Mouse (Mus musculus): ENCODE measurements at regions not wholly inside any gene's neighbourhood (a gene's known extent, or its start where the extent isn't known, plus 50 kb on each side); places are given as distances from the start of the nearest gene placed in this dataset.

DNA sequence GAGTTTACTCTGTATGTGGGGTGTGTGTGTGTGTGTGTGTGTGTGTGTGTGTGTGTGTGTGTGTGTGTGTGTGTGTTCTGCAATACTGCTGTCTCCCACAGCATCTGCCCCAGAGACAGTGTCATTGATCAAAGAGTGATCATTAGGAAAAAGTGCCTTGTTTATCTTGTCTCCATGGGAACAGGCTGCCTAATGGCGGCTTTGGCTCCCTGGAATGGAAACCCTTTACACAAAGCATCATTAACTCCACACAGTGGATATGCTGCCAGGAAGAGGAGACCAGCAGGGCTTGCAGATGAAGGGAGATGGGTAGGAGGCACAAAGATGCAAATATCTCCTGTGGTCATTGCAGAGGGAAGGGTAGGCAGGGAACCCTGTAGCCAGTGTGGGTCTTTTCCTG lies 106.0 kb upstream of the Cdh4 start:
- ATAC-seq (ENCODE audit: low FRiP score, low read depth): peak; percentile 58; the same call in 1 of the 2 replicates
- Histone ChIP-seq H3K4me1 (peaks cover 4% of the 10 kb centered on the region; the same call in 1 of the 2 replicates), H3K9me3 (no peaks in the 10 kb centered on the region), H3K27me3 (replicated peaks) (no peaks in the 10 kb centered on the region), H3K4me3 (no peak overlapping the region), H3K27ac (no peak overlapping the region), H3K36me3 (no peaks in the 10 kb centered on the region), H3K4me2 (replicated peaks) (no peak overlapping the region), H3K9ac (no peak overlapping the region)
- WGBS: 9% methylated on average over 1 of the region's 1 CpGs

DNA sequence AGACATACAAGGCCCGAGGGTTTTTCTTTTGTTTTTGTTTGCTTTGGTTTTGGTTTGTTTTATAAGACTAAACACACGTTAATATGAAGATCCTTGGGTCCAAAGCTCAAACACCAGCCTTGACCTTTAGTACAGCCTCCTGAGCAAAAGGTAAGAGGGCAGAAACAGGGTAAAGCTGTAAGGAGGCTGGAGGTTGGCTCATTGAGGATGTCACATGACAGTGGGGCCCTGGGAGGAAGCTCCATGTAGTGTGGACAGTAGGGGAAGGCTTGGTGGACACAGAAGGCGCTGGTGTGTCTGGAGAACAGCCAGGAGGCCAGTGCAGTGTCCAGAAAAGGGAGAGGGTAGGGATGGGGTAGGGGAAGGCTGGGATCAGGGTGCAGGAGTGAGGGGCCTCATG lies 89.6 kb upstream of the Cdh4 start:
- H3K36me3 ChIP-seq: no peaks in the 10 kb centered on the region
- no peak overlapping the region for H3K9ac ChIP-seq
- H3K4me3 ChIP-seq: no peak overlapping the region
- no peaks in the 10 kb centered on the region for H3K27me3 ChIP-seq (replicated peaks)
- peaks cover 3% of the 10 kb centered on the region; the same call in 1 of the 2 replicates for H3K4me1 ChIP-seq
- H3K27ac ChIP-seq: no peak overlapping the region
- H3K4me2 ChIP-seq (replicated peaks): no peak overlapping the region
- H3K9me3 ChIP-seq: no peaks in the 10 kb centered on the region
- ATAC-seq (ENCODE audit: low FRiP score, low read depth): no peak
- 78% methylated on average over 3 of the region's 3 CpGs for WGBS

DNA sequence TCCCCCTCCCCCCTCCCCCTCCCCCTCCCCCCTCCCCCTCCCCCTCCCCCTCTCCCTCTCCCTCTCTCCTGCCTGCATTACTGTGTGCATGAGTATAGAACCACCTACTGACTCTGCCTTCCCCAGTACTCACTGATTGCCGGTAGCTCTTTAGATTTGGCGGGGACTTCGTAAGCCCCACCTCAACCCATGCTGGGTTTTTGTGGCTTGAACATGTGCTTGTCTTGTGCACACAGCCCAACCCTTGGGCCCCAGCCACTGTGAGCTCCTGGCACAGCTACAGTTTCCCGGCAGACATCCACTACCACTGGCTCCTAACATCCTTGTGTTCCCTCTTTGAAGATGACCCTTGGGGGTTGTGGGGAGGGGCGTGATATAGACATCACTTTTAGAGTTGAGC lies 87.4 kb upstream of the Cdh4 start:
- ATAC-seq (ENCODE audit: low FRiP score, low read depth): no peak
- no peak overlapping the region for H3K27ac ChIP-seq
- WGBS: 54% methylated on average over 5 of the region's 5 CpGs
- peaks cover 3% of the 10 kb centered on the region; the same call in 1 of the 2 replicates for H3K4me1 ChIP-seq
- no peak overlapping the region for H3K4me2 ChIP-seq (replicated peaks)
- no peak overlapping the region for H3K9ac ChIP-seq
- H3K36me3 ChIP-seq: no peaks in the 10 kb centered on the region
- no peaks in the 10 kb centered on the region for H3K27me3 ChIP-seq (replicated peaks)
- H3K4me3 ChIP-seq: no peak overlapping the region
- no peaks in the 10 kb centered on the region for H3K9me3 ChIP-seq

DNA sequence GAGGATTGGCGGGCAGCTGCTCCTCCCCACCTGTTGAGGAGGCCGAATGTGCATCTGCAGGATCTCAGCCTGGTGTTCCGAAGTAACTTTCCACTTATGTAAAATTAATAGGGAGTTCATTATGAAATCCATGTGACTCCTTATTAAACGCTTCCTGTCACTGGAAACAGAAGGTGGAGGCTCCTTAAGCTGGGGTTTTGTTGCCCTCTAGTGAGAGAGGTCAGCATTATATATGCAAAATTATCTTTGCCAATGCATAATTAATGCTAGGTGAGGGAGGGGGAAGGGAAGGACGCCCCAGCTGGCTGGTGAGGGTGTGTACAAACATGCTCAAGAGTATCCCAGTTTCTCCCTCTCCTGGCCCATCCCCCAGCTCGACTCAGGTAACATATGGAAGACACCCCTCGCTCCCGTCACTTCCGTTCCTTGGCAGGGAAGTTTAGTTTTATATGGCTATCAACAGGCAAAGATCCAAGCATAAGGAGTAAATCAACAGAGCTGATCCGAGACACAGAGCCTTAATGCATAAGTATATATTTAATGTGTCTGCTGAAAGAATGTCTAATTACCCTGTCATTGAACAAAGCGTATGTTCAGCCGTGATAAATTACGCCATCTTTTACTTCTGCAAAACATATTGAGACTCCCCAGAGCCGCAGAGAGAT lies 71.2 kb upstream of the Cdh4 start:
- 78% methylated on average over 14 of the region's 14 CpGs for WGBS

DNA sequence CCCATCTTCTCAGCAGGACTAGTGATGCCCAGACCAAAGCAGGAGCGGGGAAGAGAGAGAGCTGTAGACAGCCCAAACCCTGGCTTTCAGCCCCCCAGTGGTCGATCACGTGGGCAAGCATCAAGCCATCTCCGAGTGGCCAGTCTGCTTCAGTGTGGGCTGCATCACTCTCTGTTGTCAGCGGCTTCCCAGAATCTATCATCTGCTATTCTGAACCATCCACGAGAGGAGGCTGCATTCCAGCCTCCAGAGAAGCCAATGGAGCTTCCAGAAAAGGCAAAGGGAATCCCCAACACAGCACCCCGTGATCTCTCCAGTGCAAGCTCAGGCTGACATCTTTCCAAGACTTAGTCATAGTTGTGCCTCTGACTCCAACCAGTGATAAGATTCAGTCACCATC lies 70.7 kb upstream of the Cdh4 start:
- Histone ChIP-seq H3K9me3 (no peaks in the 10 kb centered on the region), H3K9ac (no peak overlapping the region), H3K4me2 (replicated peaks) (no peak overlapping the region), H3K36me3 (no peaks in the 10 kb centered on the region), H3K4me3 (no peak overlapping the region), H3K27me3 (replicated peaks) (no peaks in the 10 kb centered on the region), H3K4me1 (no peaks in the 10 kb centered on the region), H3K27ac (no peak overlapping the region)
- ATAC-seq (ENCODE audit: low FRiP score, low read depth): no peak
- WGBS: 82% methylated on average over 7 of the region's 7 CpGs

More for the DNA sequence above, 71.2 kb upstream of the Cdh4 start:
- Histone ChIP-seq H3K27ac (no peak overlapping the region), H3K4me1 (no peaks in the 10 kb centered on the region), H3K9me3 (no peaks in the 10 kb centered on the region), H3K4me3 (no peak overlapping the region), H3K9ac (no peak overlapping the region), H3K36me3 (no peaks in the 10 kb centered on the region), H3K27me3 (replicated peaks) (no peaks in the 10 kb centered on the region), H3K4me2 (replicated peaks) (no peak overlapping the region)
- ATAC-seq (ENCODE audit: low FRiP score, low read depth): no peak

DNA sequence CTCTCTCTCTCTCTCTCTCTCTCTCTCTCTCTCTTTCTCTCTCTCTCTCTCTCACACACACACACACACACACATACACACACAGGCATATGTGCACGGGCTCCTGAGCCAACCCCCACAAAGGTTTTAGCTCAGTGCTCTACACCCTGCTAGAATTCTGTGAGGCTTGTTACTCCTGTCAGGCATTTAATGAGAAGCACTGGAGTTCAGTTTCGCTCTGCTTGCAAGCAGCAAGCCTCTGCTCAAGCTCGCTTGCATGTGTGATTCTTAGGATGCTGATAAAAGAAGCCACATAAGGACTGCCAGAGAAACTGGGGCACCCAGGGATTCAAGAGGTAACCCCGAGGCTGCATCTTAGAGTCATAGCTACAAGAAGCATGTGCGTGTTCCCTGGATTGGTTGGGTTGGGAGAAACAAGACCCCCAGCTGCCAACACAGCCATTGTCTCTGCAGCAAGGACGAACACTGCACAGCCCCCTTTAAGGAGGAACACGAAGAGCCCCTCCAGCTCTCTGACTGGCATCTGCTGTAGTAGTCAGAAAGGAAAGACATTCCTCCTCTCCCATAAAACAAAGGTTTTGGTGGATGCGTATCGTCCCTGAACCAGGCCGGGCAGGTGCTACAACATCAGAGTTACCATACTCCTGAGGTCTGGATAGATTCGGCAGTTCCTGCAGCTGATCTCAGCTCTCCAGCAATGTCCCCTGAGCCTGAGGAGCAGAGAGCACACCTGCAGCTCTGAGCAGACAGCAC lies 62.4 kb upstream of the Cdh4 start:
- Histone ChIP-seq H3K27ac (no peak overlapping the region), H3K4me1 (peaks cover 6% of the 10 kb centered on the region; the same call in 1 of the 2 replicates), H3K36me3 (no peaks in the 10 kb centered on the region), H3K4me2 (replicated peaks) (no peak overlapping the region), H3K4me3 (no peak overlapping the region), H3K27me3 (replicated peaks) (no peaks in the 10 kb centered on the region), H3K9me3 (no peaks in the 10 kb centered on the region), H3K9ac (no peak overlapping the region)
- no peak for ATAC-seq (ENCODE audit: low FRiP score, low read depth)
- 82% methylated on average over 11 of the region's 11 CpGs for WGBS

DNA sequence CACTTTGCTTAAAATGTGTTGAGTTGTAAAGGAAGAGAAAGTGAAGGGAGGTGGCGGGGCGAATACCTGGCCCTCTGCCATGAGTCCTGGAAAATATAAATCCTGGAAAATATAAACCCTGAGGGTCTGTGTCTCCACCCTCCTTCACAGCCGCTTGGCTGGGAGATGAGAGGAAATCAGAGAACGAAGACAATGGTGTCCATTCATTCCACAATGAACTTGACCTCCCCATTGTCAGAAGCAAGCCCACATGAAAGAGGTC lies 61.9 kb upstream of the Cdh4 start:
- 63% methylated on average over 4 of the region's 4 CpGs for WGBS
- Histone ChIP-seq H3K4me1 (peaks cover 6% of the 10 kb centered on the region; the same call in 1 of the 2 replicates), H3K27me3 (replicated peaks) (no peaks in the 10 kb centered on the region), H3K4me2 (replicated peaks) (no peak overlapping the region), H3K27ac (no peak overlapping the region), H3K36me3 (no peaks in the 10 kb centered on the region), H3K9me3 (no peaks in the 10 kb centered on the region), H3K9ac (no peak overlapping the region), H3K4me3 (no peak overlapping the region)
- no peak for ATAC-seq (ENCODE audit: low FRiP score, low read depth)

DNA sequence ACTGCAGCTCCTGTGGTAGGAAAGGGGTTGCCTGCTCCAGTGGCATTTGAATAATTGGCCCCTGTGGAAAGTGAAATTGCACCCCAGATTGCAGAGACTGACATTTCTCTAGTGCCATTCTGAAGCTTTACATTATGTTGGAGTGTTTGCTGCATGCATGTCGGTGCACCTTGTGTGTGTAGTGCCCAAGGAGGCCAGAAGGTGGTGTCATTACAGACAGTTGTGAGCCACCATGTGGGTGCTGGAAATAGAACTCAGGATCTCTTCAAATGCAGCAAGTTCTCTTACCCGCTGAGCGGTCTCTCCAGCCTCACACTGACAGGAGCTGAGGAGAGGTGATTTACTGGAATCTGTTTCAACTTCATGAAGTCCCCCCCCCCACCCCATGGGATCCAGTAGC lies 60.3 kb upstream of the Cdh4 start:
- Histone ChIP-seq H3K27me3 (replicated peaks) (no peaks in the 10 kb centered on the region), H3K9ac (no peak overlapping the region), H3K27ac (no peak overlapping the region), H3K4me2 (replicated peaks) (no peak overlapping the region), H3K4me3 (no peak overlapping the region), H3K36me3 (no peaks in the 10 kb centered on the region), H3K9me3 (no peaks in the 10 kb centered on the region), H3K4me1 (peaks cover 6% of the 10 kb centered on the region; the same call in 1 of the 2 replicates)
- WGBS: 97% methylated on average over 3 of the region's 3 CpGs
- no peak for ATAC-seq (ENCODE audit: low FRiP score, low read depth)

DNA sequence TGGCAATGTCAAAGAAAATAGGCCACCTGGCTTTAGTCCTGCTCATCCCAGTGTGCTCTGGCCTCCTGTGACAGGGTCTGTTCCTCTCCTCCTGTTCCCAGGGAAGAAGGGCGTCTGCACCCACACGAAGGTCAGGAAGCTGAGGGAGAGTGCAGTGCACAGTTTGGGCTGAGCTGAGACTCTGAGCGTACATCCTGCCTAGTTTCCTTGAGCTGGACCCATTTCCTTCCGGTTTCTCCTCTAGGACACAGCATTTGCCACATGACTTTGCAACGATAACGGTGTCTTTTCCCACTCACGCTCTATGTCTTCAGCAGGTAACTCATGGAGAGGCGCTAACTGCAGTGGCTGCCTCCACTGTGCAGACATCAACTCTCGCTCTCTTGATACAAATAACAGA lies 59.6 kb upstream of the Cdh4 start:
- no peaks in the 10 kb centered on the region for H3K9me3 ChIP-seq
- H3K9ac ChIP-seq: no peak overlapping the region
- WGBS: 85% methylated on average over 9 of the region's 9 CpGs
- H3K4me2 ChIP-seq (replicated peaks): no peak overlapping the region
- ATAC-seq (ENCODE audit: low FRiP score, low read depth): no peak
- no peak overlapping the region for H3K4me3 ChIP-seq
- H3K27me3 ChIP-seq (replicated peaks): no peaks in the 10 kb centered on the region
- peaks cover 6% of the 10 kb centered on the region; the same call in 1 of the 2 replicates for H3K4me1 ChIP-seq
- H3K27ac ChIP-seq: no peak overlapping the region
- no peaks in the 10 kb centered on the region for H3K36me3 ChIP-seq

DNA sequence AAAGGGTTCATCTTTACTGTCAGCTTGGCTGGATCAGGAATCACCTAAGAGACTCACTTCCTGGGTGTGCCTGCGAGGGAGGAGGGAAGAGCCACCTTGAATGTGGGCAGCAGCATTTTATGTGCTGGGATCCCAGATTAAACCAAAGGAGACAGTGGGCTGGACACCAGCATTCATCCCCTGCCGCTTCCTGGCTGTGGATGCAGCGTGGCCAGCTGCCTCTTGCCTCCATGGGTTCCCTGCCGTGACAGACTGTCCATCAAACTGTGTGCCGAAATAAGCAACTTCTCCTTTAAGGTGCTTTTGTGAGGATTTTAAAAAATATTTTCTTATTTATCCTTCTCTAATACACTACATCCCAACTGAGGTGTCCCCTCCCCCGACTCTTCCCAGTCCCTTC lies 55.4 kb upstream of the Cdh4 start:
- H3K9ac ChIP-seq: no peak overlapping the region
- no peaks in the 10 kb centered on the region for H3K36me3 ChIP-seq
- no peaks in the 10 kb centered on the region for H3K27me3 ChIP-seq (replicated peaks)
- H3K9me3 ChIP-seq: no peaks in the 10 kb centered on the region
- H3K27ac ChIP-seq: no peak overlapping the region
- H3K4me3 ChIP-seq: no peak overlapping the region
- no peaks in the 10 kb centered on the region for H3K4me1 ChIP-seq
- no peak overlapping the region for H3K4me2 ChIP-seq (replicated peaks)
- no peak for ATAC-seq (ENCODE audit: low FRiP score, low read depth)
- WGBS: 73% methylated on average over 6 of the region's 6 CpGs

DNA sequence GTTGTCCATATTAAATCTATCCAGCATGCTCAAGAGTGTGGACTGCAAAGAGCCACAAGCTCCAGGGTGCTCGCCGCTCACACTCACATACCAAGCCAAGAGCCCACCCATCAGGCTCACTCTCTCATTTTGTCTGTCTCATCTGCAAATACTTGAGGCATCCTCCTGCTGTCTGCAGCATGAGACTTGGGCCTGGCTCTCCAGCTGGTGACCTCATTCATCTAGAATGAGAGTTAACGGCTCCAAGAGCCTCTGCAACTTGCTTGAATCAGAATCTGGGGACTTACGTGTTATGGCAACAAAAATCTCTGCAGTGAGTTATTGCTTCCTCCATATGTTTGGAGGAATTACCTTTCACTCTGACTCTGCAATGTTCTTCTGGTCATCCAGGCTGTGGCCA lies 51.7 kb upstream of the Cdh4 start:
- H3K4me3 ChIP-seq: no peak overlapping the region
- WGBS: 79% methylated on average over 4 of the region's 4 CpGs
- no peak overlapping the region for H3K9ac ChIP-seq
- no peaks in the 10 kb centered on the region for H3K36me3 ChIP-seq
- H3K4me1 ChIP-seq: no peaks in the 10 kb centered on the region
- H3K27me3 ChIP-seq (replicated peaks): no peaks in the 10 kb centered on the region
- H3K27ac ChIP-seq: no peak overlapping the region
- no peak overlapping the region for H3K4me2 ChIP-seq (replicated peaks)
- no peaks in the 10 kb centered on the region for H3K9me3 ChIP-seq
- ATAC-seq (ENCODE audit: low FRiP score, low read depth): no peak

DNA sequence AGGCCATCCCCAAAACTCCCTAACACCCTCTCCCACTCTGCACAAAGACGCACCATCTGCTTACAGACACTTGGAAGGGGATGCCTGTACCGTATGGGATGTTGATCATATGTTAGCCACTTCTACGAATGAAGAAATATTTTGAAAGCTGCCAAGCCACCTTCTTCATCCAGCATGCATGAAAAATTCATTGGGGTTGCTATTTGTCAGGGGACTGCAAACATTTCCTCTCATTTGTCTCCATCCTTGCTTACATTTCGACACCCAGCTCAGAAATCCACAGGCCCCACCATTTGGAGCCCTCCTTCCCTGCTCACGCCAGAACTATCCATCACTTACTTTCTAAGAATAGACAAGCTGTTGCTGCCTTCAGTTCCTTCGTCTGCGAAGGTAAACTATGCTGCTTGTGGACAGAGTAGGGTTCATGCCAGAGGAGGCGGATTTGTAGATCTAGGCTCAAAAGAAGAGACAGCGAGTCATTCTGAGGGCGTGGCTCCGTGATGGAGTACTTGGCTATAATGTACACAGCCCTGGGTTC lies 51.2 kb upstream of the Cdh4 start:
- Histone ChIP-seq H3K36me3 (no peaks in the 10 kb centered on the region), H3K4me3 (no peak overlapping the region), H3K27ac (no peak overlapping the region), H3K4me2 (replicated peaks) (no peak overlapping the region), H3K4me1 (no peaks in the 10 kb centered on the region), H3K27me3 (replicated peaks) (no peaks in the 10 kb centered on the region), H3K9ac (no peak overlapping the region), H3K9me3 (no peaks in the 10 kb centered on the region)
- no peak for ATAC-seq (ENCODE audit: low FRiP score, low read depth)
- 79% methylated on average over 11 of the region's 11 CpGs for WGBS
